In the genomic region with DNA sequence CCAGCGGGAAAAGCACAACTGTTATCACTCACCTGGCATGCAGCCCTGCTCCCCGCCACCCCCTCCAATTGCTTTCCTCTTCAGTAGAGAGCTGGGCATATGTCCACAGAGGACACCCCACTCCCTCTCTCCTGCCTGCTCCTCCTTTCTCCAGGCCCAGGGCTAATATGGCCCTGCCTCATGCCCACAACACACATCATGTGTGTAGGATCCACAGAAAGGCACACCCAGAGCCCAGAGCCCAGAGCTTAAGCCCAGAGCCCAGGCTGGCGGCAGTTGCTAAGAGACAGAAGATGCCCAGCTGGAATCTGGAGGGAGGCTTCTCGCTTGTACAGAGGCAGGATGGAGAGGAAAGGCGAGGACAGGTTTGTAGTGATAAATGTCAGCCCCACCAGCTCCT, we compare ENCODE assay signal across 14 mouse cellular contexts. TPM values are rescaled to one million over a fixed set of nuclear protein-coding genes. Genes with fewer than 3 reads are reported as not detected.
DNase-seq lines count a peak whose midpoint lies in the region; ATAC-seq and TF ChIP-seq lines count a peak whose summit lies in the region.
"Had no signal": no experiment of that assay in that cellular context is flagged by ENCODE, and none has a peak within 500 bp of the region (broad histone marks: within the 10 kb centered on the region; RNA-seq: fewer than 3 reads in every experiment).

No protein-coding gene starts in this region.

- no peak overlapping the region for H3K4me2 ChIP-seq in hindbrain, postnatal 0 days (ENCODE audit: low read depth, low read length)
- H3K4me2 ChIP-seq in neural tube, embryonic 12.5 days (replicated peaks), result 0 out of 2 replicates have a peak overlapping the region, but pooled peaks have one; percentile 7
- H3K4me2 ChIP-seq: embryonic facial prominence, embryonic 15.5 days; limb, embryonic 15.5 days had no signal

- H3K27me3 ChIP-seq in forebrain, embryonic 10.5 days (ENCODE audit: poor library complexity, severe bottlenecking), result peaks cover 63% of the 10 kb centered on the region
- H3K27me3 ChIP-seq in hindbrain, postnatal 0 days (ENCODE audit: insufficient read depth, low read length), result no peaks in the 10 kb centered on the region
- peaks cover 21% of the 10 kb centered on the region for H3K27me3 ChIP-seq in neural tube, embryonic 12.5 days (replicated peaks)
- H3K27me3 ChIP-seq: embryonic facial prominence, embryonic 15.5 days had no signal

- DNase-seq in brain, embryonic 14.5 days (ENCODE audit: low read depth), result peak; percentile 85
- no peak for DNase-seq in forebrain, embryonic 10.5 days (ENCODE audit: extremely low spot score, low spot score)
- DNase-seq in hindbrain, postnatal 0 days (ENCODE audit: low spot score), result peak; percentile 83
- DNase-seq in Muller cell, postnatal 12 days (ENCODE audit: inconsistent ontology term), result no peak
- no peak for DNase-seq in adipocyte (ENCODE audit: low spot score)
- DNase-seq in ovary, postnatal 10 days (ENCODE audit: low spot score), result no peak
- DNase-seq: cerebellum, adult 18-20 months; gastrocnemius, postnatal 10 days; heart, postnatal 14 days; kidney, postnatal 25 days had no signal

- WGBS in forebrain, embryonic 10.5 days, result 45% methylated on average over 5 of the region's 5 CpGs
- WGBS in hindbrain, postnatal 0 days, result 20% methylated on average over 5 of the region's 5 CpGs
- 31% methylated on average over 5 of the region's 5 CpGs for WGBS in neural tube, embryonic 12.5 days

- H3K4me1 ChIP-seq in forebrain, embryonic 10.5 days, result peaks cover 70% of the 10 kb centered on the region
- peaks cover 38% of the 10 kb centered on the region for H3K4me1 ChIP-seq in hindbrain, postnatal 0 days (ENCODE audit: insufficient read depth, low read length)
- H3K4me1 ChIP-seq in neural tube, embryonic 12.5 days, result peaks cover 85% of the 10 kb centered on the region
- H3K4me1 ChIP-seq: embryonic facial prominence, embryonic 15.5 days had no signal

- no peak overlapping the region for H3K9ac ChIP-seq in hindbrain, postnatal 0 days (replicated peaks; ENCODE audit: low read length)
- peak overlapping the region; percentile 35; the same call in 1 of the 2 replicates for H3K9ac ChIP-seq in neural tube, embryonic 12.5 days
- H3K9ac ChIP-seq: embryonic facial prominence, embryonic 15.5 days; limb, embryonic 15.5 days had no signal

- peak; percentile 43; the same call in 1 of the 2 replicates for ATAC-seq in hindbrain, postnatal 0 days
- peak; percentile 39 for ATAC-seq in neural tube, embryonic 12.5 days (ENCODE audit: low FRiP score, low read depth)
- ATAC-seq: activated CD4-positive, CD25-positive, alpha-beta regulatory T cell, adult 4 months had no signal

- TF ChIP-seq CTCF in brain, embryonic 14.5 days (IDR thresholded peaks at IDR 0.05; ENCODE audit: borderline replicate concordance, extremely low read depth, insufficient read depth, insufficient read length), result no peak
- no peak for TF ChIP-seq CTCF in hindbrain, postnatal 0 days (IDR thresholded peaks at IDR 0.05; ENCODE audit: low read depth)

- no peak for TF ChIP-seq POLR2A in brain, embryonic 14.5 days (IDR thresholded peaks at IDR 0.05; ENCODE audit: borderline replicate concordance, extremely low read depth, insufficient read depth, insufficient read length, poor library complexity, severe bottlenecking)

- peak overlapping the region; percentile 62 for H3K27ac ChIP-seq in forebrain, embryonic 10.5 days
- H3K27ac ChIP-seq in hindbrain, postnatal 0 days, result peak overlapping the region; percentile 51; the same call in 1 of the 2 replicates
- peak overlapping the region; percentile 32; the same call in 1 of the 2 replicates for H3K27ac ChIP-seq in neural tube, embryonic 12.5 days
- H3K27ac ChIP-seq: embryonic facial prominence, embryonic 15.5 days; limb, embryonic 15.5 days had no signal

- no peak overlapping the region for H3K4me3 ChIP-seq in forebrain, embryonic 10.5 days
- no peak overlapping the region for H3K4me3 ChIP-seq in hindbrain, postnatal 0 days (ENCODE audit: low read length)
- H3K4me3 ChIP-seq in neural tube, embryonic 12.5 days, result no peak overlapping the region
- H3K4me3 ChIP-seq: embryonic facial prominence, embryonic 15.5 days; limb, embryonic 15.5 days had no signal

- no peaks in the 10 kb centered on the region for H3K9me3 ChIP-seq in forebrain, embryonic 10.5 days
- H3K9me3 ChIP-seq in hindbrain, postnatal 0 days (ENCODE audit: low read length), result no peaks in the 10 kb centered on the region
- H3K9me3 ChIP-seq in neural tube, embryonic 12.5 days, result no peaks in the 10 kb centered on the region
- H3K9me3 ChIP-seq: embryonic facial prominence, embryonic 15.5 days; limb, embryonic 15.5 days had no signal

- no peaks in the 10 kb centered on the region for H3K36me3 ChIP-seq in forebrain, embryonic 10.5 days (replicated peaks)
- no peaks in the 10 kb centered on the region for H3K36me3 ChIP-seq in hindbrain, postnatal 0 days (ENCODE audit: insufficient read depth, low read length)
- no peaks in the 10 kb centered on the region for H3K36me3 ChIP-seq in neural tube, embryonic 12.5 days
- H3K36me3 ChIP-seq: embryonic facial prominence, embryonic 15.5 days; limb, embryonic 15.5 days had no signal

RNA-seq across cellular contexts. Expression of gene Slit1, which starts 49.7 kb away (rescaled TPM):
- 31.8 and 51.5 TPM in 2 replicates for polyA plus RNA-seq in brain, embryonic 14.5 days (2012; rRNA removed)
- 0.73 and 1.4 TPM in 2 replicates for polyA plus RNA-seq in forebrain, embryonic 10.5 days (2016; fragmentation: Nextera tagmentation; extraction: Ambion mirVana)
- total RNA-seq in hindbrain, postnatal 0 days (2014; rRNA removed), result 69.2 and 78.5 TPM in 2 replicates
- polyA plus RNA-seq in hindbrain, postnatal 0 days (2015; fragmentation: Nextera tagmentation; extraction: Ambion mirVana), result 10.8 and 13.3 TPM in 2 replicates
- 24.0 and 26.2 TPM in 2 replicates for polyA plus RNA-seq in neural tube, embryonic 12.5 days (2016; fragmentation: Nextera tagmentation; extraction: Ambion mirVana)

Comparison
In these comparisons a context has a peak if more than half of its experiments do, and no peak if none do; other contexts are left out.
1. DNase-seq: peak in brain, embryonic 14.5 days (single experiment) and hindbrain, postnatal 0 days (single experiment); none in forebrain, embryonic 10.5 days (single experiment), Muller cell, postnatal 12 days (single experiment), adipocyte (single experiment) and ovary, postnatal 10 days (single experiment).
2. Peak in every context shown above with its lines, with median percentiles within 50 percentile points of each other: H3K27ac ChIP-seq.